In genomic region chr1:40139798-40140532, GRCm38 (mm10) we compare ENCODE assay signal across 9 mouse cellular contexts.
DNase-seq lines count a peak whose midpoint lies in the region; ATAC-seq and TF ChIP-seq lines count a peak whose summit lies in the region.
"Had no signal": no experiment of that assay in that cellular context is flagged by ENCODE, and none has a peak within 500 bp of the region (broad histone marks: within the 10 kb centered on the region; RNA-seq: fewer than 3 reads in every experiment).

No protein-coding gene starts in this region.

- H3K27me3 ChIP-seq in kidney, postnatal 0 days (ENCODE audit: insufficient read depth, low read length) = no peaks in the 10 kb centered on the region
- no peaks in the 10 kb centered on the region for H3K27me3 ChIP-seq in limb, embryonic 14.5 days (ENCODE audit: control insufficient read depth, insufficient read depth, low read length)
- H3K27me3 ChIP-seq in stomach, embryonic 14.5 days (ENCODE audit: control insufficient read depth, insufficient read depth, low read length) = no peaks in the 10 kb centered on the region
- H3K27me3 ChIP-seq in midbrain, embryonic 16.5 days (ENCODE audit: control insufficient read depth, insufficient read depth, low read depth, low read length) = no peaks in the 10 kb centered on the region
- H3K27me3 ChIP-seq in forebrain, embryonic 15.5 days = no peaks in the 10 kb centered on the region
- H3K27me3 ChIP-seq: hindbrain, embryonic 15.5 days had no signal

- no peak for TF ChIP-seq CTCF in kidney, postnatal 0 days (IDR thresholded peaks at IDR 0.05; ENCODE audit: low read depth)

- no peaks in the 10 kb centered on the region for H3K36me3 ChIP-seq in kidney, postnatal 0 days (ENCODE audit: insufficient read depth, low read length)
- H3K36me3 ChIP-seq in limb, embryonic 14.5 days (ENCODE audit: control insufficient read depth, insufficient read depth, low read length) = no peaks in the 10 kb centered on the region
- no peaks in the 10 kb centered on the region for H3K36me3 ChIP-seq in stomach, embryonic 14.5 days (ENCODE audit: control insufficient read depth, insufficient read depth, low read length)
- no peaks in the 10 kb centered on the region for H3K36me3 ChIP-seq in midbrain, embryonic 16.5 days (ENCODE audit: control insufficient read depth, insufficient read depth, low read length)
- no peaks in the 10 kb centered on the region for H3K36me3 ChIP-seq in forebrain, embryonic 15.5 days
- H3K36me3 ChIP-seq: hindbrain, embryonic 15.5 days had no signal

- no peak for ATAC-seq in kidney, postnatal 0 days (replicated peaks; ENCODE audit: low FRiP score, low read depth)
- peak; percentile 65 for ATAC-seq in limb, embryonic 14.5 days (ENCODE audit: low FRiP score, low read depth)
- ATAC-seq in stomach, embryonic 14.5 days (ENCODE audit: insufficient number of reproducible peaks, insufficient read depth, low FRiP score, low read depth) = peak; percentile 61; the same call in 1 of the 2 replicates
- no peak for ATAC-seq in midbrain, embryonic 16.5 days
- ATAC-seq in forebrain, embryonic 15.5 days (replicated peaks) = no peak

- no peaks in the 10 kb centered on the region for H3K4me1 ChIP-seq in kidney, postnatal 0 days (replicated peaks; ENCODE audit: insufficient read depth, low read length)
- peaks cover 8% of the 10 kb centered on the region for H3K4me1 ChIP-seq in limb, embryonic 14.5 days (ENCODE audit: control insufficient read depth, insufficient read depth, low read length)
- H3K4me1 ChIP-seq in stomach, embryonic 14.5 days (ENCODE audit: control insufficient read depth, insufficient read depth, low read length) = no peaks in the 10 kb centered on the region
- H3K4me1 ChIP-seq in midbrain, embryonic 16.5 days (ENCODE audit: control insufficient read depth, insufficient read depth, low read length) = no peaks in the 10 kb centered on the region
- no peaks in the 10 kb centered on the region for H3K4me1 ChIP-seq in forebrain, embryonic 15.5 days
- H3K4me1 ChIP-seq: hindbrain, embryonic 15.5 days had no signal

- 0 out of 2 replicates have a peak overlapping the region, but pooled peaks have one; percentile 13 for H3K4me2 ChIP-seq in kidney, postnatal 0 days (ENCODE audit: low read length)
- H3K4me2 ChIP-seq in limb, embryonic 14.5 days (replicated peaks; ENCODE audit: low read depth, low read length, severe bottlenecking) = 0 out of 2 replicates have a peak overlapping the region, but pooled peaks have one; percentile 1
- H3K4me2 ChIP-seq in stomach, embryonic 14.5 days (replicated peaks; ENCODE audit: low read depth, low read length) = no peak overlapping the region
- H3K4me2 ChIP-seq in midbrain, embryonic 16.5 days (ENCODE audit: low read length) = no peak overlapping the region
- no peak overlapping the region for H3K4me2 ChIP-seq in forebrain, embryonic 15.5 days (replicated peaks)
- H3K4me2 ChIP-seq: hindbrain, embryonic 15.5 days had no signal

- no peak overlapping the region for H3K27ac ChIP-seq in kidney, postnatal 0 days
- peak overlapping the region; percentile 43; the same call in 1 of the 2 replicates for H3K27ac ChIP-seq in limb, embryonic 14.5 days (replicated peaks; ENCODE audit: low read depth, low read length)
- H3K27ac ChIP-seq in stomach, embryonic 14.5 days (ENCODE audit: low read length) = peak overlapping the region; percentile 2; the same call in 1 of the 2 replicates
- H3K27ac ChIP-seq in midbrain, embryonic 16.5 days (ENCODE audit: low read length) = no peak overlapping the region
- no peak overlapping the region for H3K27ac ChIP-seq in forebrain, embryonic 15.5 days (replicated peaks)
- H3K27ac ChIP-seq: hindbrain, embryonic 15.5 days had no signal

- no peaks in the 10 kb centered on the region for H3K9me3 ChIP-seq in kidney, postnatal 0 days (replicated peaks; ENCODE audit: low read length)
- H3K9me3 ChIP-seq in limb, embryonic 14.5 days (ENCODE audit: control insufficient read depth, low read length) = no peaks in the 10 kb centered on the region
- no peaks in the 10 kb centered on the region for H3K9me3 ChIP-seq in stomach, embryonic 14.5 days (ENCODE audit: control insufficient read depth, low read depth, low read length)
- H3K9me3 ChIP-seq in midbrain, embryonic 16.5 days (replicated peaks; ENCODE audit: control insufficient read depth, low read length, poor library complexity, severe bottlenecking) = no peaks in the 10 kb centered on the region
- H3K9me3 ChIP-seq in forebrain, embryonic 15.5 days = no peaks in the 10 kb centered on the region
- H3K9me3 ChIP-seq: hindbrain, embryonic 15.5 days had no signal

- no peak overlapping the region for H3K4me3 ChIP-seq in kidney, postnatal 0 days (replicated peaks; ENCODE audit: low read depth, low read length)
- no peak overlapping the region for H3K4me3 ChIP-seq in limb, embryonic 14.5 days (replicated peaks; ENCODE audit: low read length)
- no peak overlapping the region for H3K4me3 ChIP-seq in stomach, embryonic 14.5 days (ENCODE audit: low read depth, low read length)
- H3K4me3 ChIP-seq in midbrain, embryonic 16.5 days (ENCODE audit: low read depth, low read length) = no peak overlapping the region
- H3K4me3 ChIP-seq in forebrain, embryonic 15.5 days = no peak overlapping the region
- H3K4me3 ChIP-seq: hindbrain, embryonic 15.5 days had no signal

- peak; percentile 62 for DNase-seq in Muller cell, postnatal 12 days (ENCODE audit: inconsistent ontology term)
- peak; percentile 68 for DNase-seq in adrenal gland, postnatal 25 days
- DNase-seq in gastrocnemius, postnatal 25 days = peak; percentile 77
- peak; percentile 79 for DNase-seq in kidney, postnatal 0 days (ENCODE audit: low spot score)
- peak; percentile 69 for DNase-seq in limb, embryonic 14.5 days (ENCODE audit: low spot score)

- no peak overlapping the region for H3K9ac ChIP-seq in kidney, postnatal 0 days (ENCODE audit: low read depth, low read length)
- H3K9ac ChIP-seq in limb, embryonic 14.5 days (ENCODE audit: low read depth, low read length, severe bottlenecking) = no peak overlapping the region
- H3K9ac ChIP-seq in stomach, embryonic 14.5 days (replicated peaks; ENCODE audit: low read depth, low read length) = no peak overlapping the region
- no peak overlapping the region for H3K9ac ChIP-seq in midbrain, embryonic 16.5 days (ENCODE audit: low read depth, low read length)
- H3K9ac ChIP-seq in forebrain, embryonic 15.5 days (replicated peaks) = no peak overlapping the region
- H3K9ac ChIP-seq: hindbrain, embryonic 15.5 days had no signal

- no peak for TF ChIP-seq POLR2A in limb, embryonic 14.5 days (IDR thresholded peaks at IDR 0.05; ENCODE audit: borderline replicate concordance, extremely low read depth, insufficient read depth, insufficient read length)

- 38% methylated on average over 14 of the region's 14 CpGs for WGBS in kidney, postnatal 0 days
- 50% methylated on average over 14 of the region's 14 CpGs for WGBS in limb, embryonic 14.5 days
- WGBS in stomach, embryonic 14.5 days = 39% methylated on average over 14 of the region's 14 CpGs
- 78% methylated on average over 14 of the region's 14 CpGs for WGBS in midbrain, embryonic 16.5 days
- WGBS in forebrain, embryonic 15.5 days = 64% methylated on average over 14 of the region's 14 CpGs

Comparison
In these comparisons a context has a peak if more than half of its experiments do, and no peak if none do; other contexts are left out.
1. ATAC-seq: peak in limb, embryonic 14.5 days (single experiment) and stomach, embryonic 14.5 days (single experiment); none in kidney, postnatal 0 days (single experiment), midbrain, embryonic 16.5 days (single experiment) and forebrain, embryonic 15.5 days (single experiment).
2. H3K27ac ChIP-seq: peak in limb, embryonic 14.5 days (single experiment) and stomach, embryonic 14.5 days (single experiment); none in kidney, postnatal 0 days (single experiment), midbrain, embryonic 16.5 days (single experiment) and forebrain, embryonic 15.5 days (single experiment).
3. H3K4me2 ChIP-seq: peak in kidney, postnatal 0 days (single experiment) and limb, embryonic 14.5 days (single experiment); none in stomach, embryonic 14.5 days (single experiment), midbrain, embryonic 16.5 days (single experiment) and forebrain, embryonic 15.5 days (single experiment).
4. Peak in every context shown above with its lines, with median percentiles within 50 percentile points of each other: DNase-seq.